Mouse (Mus musculus): ENCODE measurements around the gene Lcn5. TPM values are rescaled to one million over a fixed set of nuclear protein-coding genes. Genes with fewer than 3 reads are reported as not detected.
A peak's percentile ranks its signal among the peaks of the same experiment; 100 is the strongest.
"Not testable (repeated sequence)": the region's sequence is repeated elsewhere in the genome, so short reads cannot be mapped to it uniquely, and the experiment has no call there.

Lcn5 gene
- polyA plus RNA-seq, 1 experiment from 2014 or later = not detected

- H3K4me3 ChIP-seq = no peak overlapping the region
- ATAC-seq (ENCODE audit: insufficient number of reproducible peaks, low FRiP score) = no peak
- H3K27me3 ChIP-seq (replicated peaks) = peaks cover 12% of the 10 kb centered on the region
- no peaks in the 10 kb centered on the region for H3K36me3 ChIP-seq
- WGBS = 69% methylated on average over 6 of the region's 6 CpGs
- H3K4me1 ChIP-seq (replicated peaks) = no peaks in the 10 kb centered on the region
- H3K9ac ChIP-seq = no peak overlapping the region
- no peaks in the 10 kb centered on the region for H3K9me3 ChIP-seq (replicated peaks)
- no peak overlapping the region for H3K4me2 ChIP-seq
- H3K27ac ChIP-seq (ENCODE audit: poor library complexity, severe bottlenecking) = no peak overlapping the region
Measured at GRCm38 (mm10) chr2:25679559-25679958, 21.8 kb downstream of the Lcn5 start.

- no peaks in the 10 kb centered on the region for H3K9me3 ChIP-seq (replicated peaks)
- 73% methylated on average over 2 of the region's 2 CpGs for whole genome bisulfite sequencing
- H3K4me2 ChIP-seq = no peak within 1 kb of the TSS
- H3K4me1 ChIP-seq (replicated peaks) = no peaks in the 10 kb centered on the region
- H3K9ac ChIP-seq = no peak within 1 kb of the TSS
- H3K4me3 ChIP-seq = no peak within 1 kb of the TSS
- no peak for ATAC-seq (ENCODE audit: insufficient number of reproducible peaks, low FRiP score)
- H3K27me3 ChIP-seq (replicated peaks) = peaks cover 18% of the 10 kb centered on the region
- H3K27ac ChIP-seq (ENCODE audit: poor library complexity, severe bottlenecking) = no peak within 1 kb of the TSS
- H3K36me3 ChIP-seq = no peaks in the 10 kb centered on the region
Measured at GRCm38 (mm10) chr2:25682426-25682825, 24.7 kb downstream of the Lcn5 start, which contains the start of gene Lcn10. Gene Lcn10, plus strand, starts transcription at chr2:25682726.

DNA sequence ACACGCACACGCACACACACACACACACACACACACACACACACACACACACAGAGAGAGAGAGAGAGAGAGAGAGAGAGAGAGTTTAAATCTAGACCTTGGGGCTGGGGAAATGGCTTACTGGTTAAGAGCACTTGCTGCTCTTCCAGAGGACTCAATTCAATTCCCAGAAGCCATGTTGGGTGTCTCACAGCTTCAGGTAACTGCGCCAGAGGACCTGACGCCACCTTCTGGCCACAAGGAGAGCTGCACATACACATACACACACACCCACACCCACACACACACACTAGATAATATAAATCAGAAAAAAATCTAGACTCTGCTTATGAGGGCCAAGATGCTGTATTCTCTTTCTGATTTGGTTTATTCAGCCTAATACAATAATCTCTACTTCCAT is 29.2 kb downstream of the Lcn5 start:
- no peak overlapping the region for H3K9ac ChIP-seq
- 47% methylated on average over 3 of the region's 4 CpGs for WGBS
- no peaks in the 10 kb centered on the region for H3K36me3 ChIP-seq
- H3K4me3 ChIP-seq = no peak overlapping the region
- H3K27me3 ChIP-seq (replicated peaks) = peaks cover 18% of the 10 kb centered on the region
- H3K4me1 ChIP-seq (replicated peaks) = no peaks in the 10 kb centered on the region
- H3K4me2 ChIP-seq = no peak overlapping the region
- H3K9me3 ChIP-seq (replicated peaks) = no peaks in the 10 kb centered on the region
- ATAC-seq (ENCODE audit: insufficient number of reproducible peaks, low FRiP score) = no peak
- no peak overlapping the region for H3K27ac ChIP-seq (ENCODE audit: poor library complexity, severe bottlenecking)

DNA sequence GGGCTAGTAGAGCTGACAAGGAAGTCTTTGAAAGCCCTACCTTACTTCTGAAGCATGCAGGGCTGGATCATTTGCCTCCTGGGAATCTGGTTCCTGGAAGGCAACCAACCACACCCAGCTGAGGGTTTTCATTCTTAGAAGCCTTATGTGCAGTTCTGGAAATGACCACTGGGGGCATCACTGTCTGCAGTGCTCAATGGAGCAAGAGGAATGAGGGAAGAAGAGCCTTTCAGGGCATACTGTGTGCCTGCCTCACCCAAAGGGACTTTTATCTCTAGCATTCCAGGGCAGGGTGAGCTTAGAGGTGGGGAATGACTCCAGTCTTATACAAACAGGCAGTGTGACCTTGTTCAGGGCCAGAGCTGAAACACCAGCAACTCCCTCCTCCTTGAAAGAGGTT is 36.9 kb downstream of the Lcn5 start:
- Histone ChIP-seq H3K9me3 (replicated peaks) (no peaks in the 10 kb centered on the region), H3K27me3 (replicated peaks) (0 out of 2 replicates have a peak, but pooled peaks cover 6% of the 10 kb centered on the region), H3K9ac (no peak overlapping the region), H3K4me2 (no peak overlapping the region), H3K4me3 (no peak overlapping the region), H3K36me3 (no peaks in the 10 kb centered on the region), H3K4me1 (replicated peaks) (no peaks in the 10 kb centered on the region), H3K27ac (ENCODE audit: poor library complexity, severe bottlenecking) (no peak overlapping the region)
- ATAC-seq (ENCODE audit: insufficient number of reproducible peaks, low FRiP score) = no peak

DNA sequence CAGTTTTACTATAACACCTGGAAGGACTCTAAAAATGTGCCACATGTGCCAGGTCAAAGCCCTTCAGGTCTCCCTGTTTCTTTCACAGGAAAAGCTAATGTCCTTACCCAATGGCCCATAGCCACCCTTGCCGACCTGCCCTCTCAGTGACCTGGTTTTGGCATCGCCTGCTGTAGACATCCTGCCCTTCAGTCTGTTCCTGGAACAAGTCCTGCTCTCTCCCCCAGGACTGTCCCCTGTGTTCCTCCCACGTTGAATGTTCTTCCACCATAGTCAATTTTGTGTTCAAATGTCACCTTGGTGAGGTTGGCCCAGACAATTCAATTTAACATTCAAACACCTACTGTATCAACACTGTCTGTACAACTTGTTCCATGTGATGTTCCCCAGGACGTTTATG is 39.2 kb downstream of the Lcn5 start:
- Histone ChIP-seq H3K4me1 (replicated peaks) (no peaks in the 10 kb centered on the region), H3K9me3 (replicated peaks) (no peaks in the 10 kb centered on the region), H3K4me2 (no peak overlapping the region), H3K9ac (no peak overlapping the region), H3K36me3 (no peaks in the 10 kb centered on the region), H3K27ac (ENCODE audit: poor library complexity, severe bottlenecking) (no peak overlapping the region), H3K4me3 (no peak overlapping the region), H3K27me3 (replicated peaks) (0 out of 2 replicates have a peak, but pooled peaks cover 6% of the 10 kb centered on the region)
- 59% methylated on average over 4 of the region's 4 CpGs for WGBS
- no peak for ATAC-seq (ENCODE audit: insufficient number of reproducible peaks, low FRiP score)

GRCm38 (mm10) chr2:25698696-25699095 is 40.9 kb downstream of the Lcn5 start:
- H3K4me2 ChIP-seq = no peak overlapping the region
- no peak overlapping the region for H3K4me3 ChIP-seq
- WGBS = 80% methylated on average over 2 of the region's 2 CpGs
- H3K27me3 ChIP-seq (replicated peaks) = no peaks in the 10 kb centered on the region
- H3K36me3 ChIP-seq = no peaks in the 10 kb centered on the region
- ATAC-seq (ENCODE audit: insufficient number of reproducible peaks, low FRiP score) = no peak
- H3K9me3 ChIP-seq (replicated peaks) = no peaks in the 10 kb centered on the region
- no peak overlapping the region for H3K27ac ChIP-seq (ENCODE audit: poor library complexity, severe bottlenecking)
- no peaks in the 10 kb centered on the region for H3K4me1 ChIP-seq (replicated peaks)
- no peak overlapping the region for H3K9ac ChIP-seq

GRCm38 (mm10) chr2:25699743-25700142 is 42.0 kb downstream of the Lcn5 start, which contains the start of gene Obp2a:
Gene Obp2a, plus strand, starts transcription at chr2:25700043.
- not testable (repeated sequence) for H3K9me3 ChIP-seq (replicated peaks); ATAC-seq (ENCODE audit: insufficient number of reproducible peaks, low FRiP score); H3K9ac ChIP-seq; H3K36me3 ChIP-seq; H3K27ac ChIP-seq (ENCODE audit: poor library complexity, severe bottlenecking); H3K27me3 ChIP-seq (replicated peaks); H3K4me2 ChIP-seq; H3K4me1 ChIP-seq (replicated peaks); H3K4me3 ChIP-seq
- WGBS = 71% methylated on average over 3 of the region's 3 CpGs

DNA sequence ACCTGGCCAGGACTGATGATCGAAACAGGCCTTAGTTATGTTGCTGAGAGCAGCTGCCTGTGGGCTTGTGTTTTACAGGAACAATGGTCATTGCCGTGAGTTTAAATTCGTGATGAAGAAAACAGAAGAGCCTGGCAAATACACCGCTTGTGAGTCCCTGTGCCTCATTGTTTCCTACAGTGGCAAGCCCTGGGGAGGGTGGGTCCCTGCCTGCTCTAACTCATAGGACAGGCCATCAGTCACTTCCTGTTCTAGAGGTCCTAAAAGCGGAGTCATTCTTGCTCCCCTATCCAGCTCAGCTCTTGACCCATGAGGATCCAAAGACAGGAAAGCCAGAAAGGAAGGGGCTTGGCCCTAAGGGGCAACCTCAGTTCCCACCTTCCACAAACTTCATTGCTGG is 43.2 kb downstream of the Lcn5 start:
- WGBS = 68% methylated on average over 5 of the region's 5 CpGs
- Histone ChIP-seq H3K27ac (ENCODE audit: poor library complexity, severe bottlenecking) (no peak overlapping the region), H3K4me2 (no peak overlapping the region), H3K9ac (no peak overlapping the region), H3K9me3 (replicated peaks) (no peaks in the 10 kb centered on the region), H3K27me3 (replicated peaks) (no peaks in the 10 kb centered on the region), H3K4me3 (no peak overlapping the region), H3K4me1 (replicated peaks) (no peaks in the 10 kb centered on the region), H3K36me3 (no peaks in the 10 kb centered on the region)
- no peak for ATAC-seq (ENCODE audit: insufficient number of reproducible peaks, low FRiP score)

- Histone ChIP-seq H3K4me2 (no peak overlapping the region), H3K27me3 (replicated peaks) (no peaks in the 10 kb centered on the region), H3K9ac (no peak overlapping the region), H3K36me3 (no peaks in the 10 kb centered on the region), H3K27ac (ENCODE audit: poor library complexity, severe bottlenecking) (no peak overlapping the region), H3K4me1 (replicated peaks) (peaks cover 9% of the 10 kb centered on the region), H3K4me3 (no peak overlapping the region), H3K9me3 (replicated peaks) (no peaks in the 10 kb centered on the region)
- WGBS = 42% methylated on average over 4 of the region's 4 CpGs
- no peak for ATAC-seq (ENCODE audit: insufficient number of reproducible peaks, low FRiP score)
Measured at GRCm38 (mm10) chr2:25703706-25704105, 46.0 kb downstream of the Lcn5 start.

- Histone ChIP-seq H3K4me2 (peak within 1 kb of the TSS; percentile 88), H3K4me1 (replicated peaks) (peaks cover 12% of the 10 kb centered on the region), H3K36me3 (no peaks in the 10 kb centered on the region), H3K27ac (ENCODE audit: poor library complexity, severe bottlenecking) (peak within 1 kb of the TSS; percentile 17; the same call in 1 of the 2 replicates), H3K27me3 (replicated peaks) (no peaks in the 10 kb centered on the region), H3K4me3 (peak within 1 kb of the TSS; percentile 75), H3K9ac (peak within 1 kb of the TSS; percentile 83), H3K9me3 (replicated peaks) (no peaks in the 10 kb centered on the region)
- under 1% methylated on average over 78 of the region's 78 CpGs for WGBS
- peak; percentile 87 for ATAC-seq (ENCODE audit: insufficient number of reproducible peaks, low FRiP score)
Measured at GRCm38 (mm10) chr2:25706643-25707481, 49.1 kb downstream of the Lcn5 start, which contains the start of gene Bmyc. Gene Bmyc, plus strand, starts transcription at chr2:25706739.

DNA sequence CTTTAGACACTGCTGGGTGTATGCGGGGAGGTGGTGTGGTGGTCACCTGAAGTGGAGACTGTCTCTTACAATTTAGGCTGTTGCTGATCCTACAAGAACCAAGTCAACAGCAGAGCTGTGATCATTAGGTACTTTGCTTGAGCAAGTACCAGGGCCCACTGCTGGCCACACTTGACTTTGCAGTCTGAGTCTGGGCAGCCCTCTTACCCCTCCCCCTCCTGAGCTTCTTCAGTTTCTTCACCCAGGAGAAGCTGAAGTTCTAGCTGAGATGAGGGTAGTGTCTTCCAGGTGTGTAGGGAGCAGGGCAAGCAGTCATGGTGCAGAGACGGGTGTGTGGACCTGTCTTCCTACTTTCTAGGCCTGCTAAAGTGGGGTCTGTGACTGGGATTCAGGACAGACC is 50.4 kb downstream of the Lcn5 start:
- Histone ChIP-seq H3K36me3 (no peaks in the 10 kb centered on the region), H3K9me3 (replicated peaks) (no peaks in the 10 kb centered on the region), H3K27ac (ENCODE audit: poor library complexity, severe bottlenecking) (no peak overlapping the region), H3K4me1 (replicated peaks) (peaks cover 12% of the 10 kb centered on the region), H3K4me3 (no peak overlapping the region), H3K4me2 (peak overlapping the region; percentile 34; the same call in 1 of the 2 replicates), H3K9ac (no peak overlapping the region), H3K27me3 (replicated peaks) (no peaks in the 10 kb centered on the region)
- ATAC-seq (ENCODE audit: insufficient number of reproducible peaks, low FRiP score) = no peak
- WGBS = 60% methylated on average over 2 of the region's 2 CpGs
